Mouse (Mus musculus) lung, postnatal 0 days (tissue): Measurements from ENCODE around the gene Sumo1.

Source experiments
- CTCF ChIP-seq: IDR thresholded peaks from 2 replicates; pipeline ENCODE4 v1.5.1; 2016; ENCODE audit warnings: antibody characterized with exemption, mild to moderate bottlenecking
- EP300 ChIP-seq: IDR thresholded peaks from 2 replicates; pipeline ENCODE4 v1.6.1; 2016; ENCODE audit warnings: antibody characterized with exemption, mild to moderate bottlenecking, control low read depth

- TF ChIP-seq EP300, result no peak
- TF ChIP-seq CTCF, result no peak
Observed at GRCm38 (mm10) chr1:59578770-59579169, 91.9 kb downstream of the Sumo1 start.
